Mouse (Mus musculus): ENCODE results near the gene Olfr223. TPM values are rescaled to one million over a fixed set of nuclear protein-coding genes. Genes with fewer than 3 reads are reported as not detected.

Gene Olfr223
- not detected in 2 replicates for polyA plus RNA-seq (2014; fragmentation: Nextera tagmentation; extraction: Ambion mirVana)

GRCm38 (mm10) chr11:59593189-59593588 lies at the start of gene Olfr223:
Gene Olfr223, minus strand, starts transcription at chr11:59593289.
- H3K9me3 ChIP-seq (ENCODE audit: control insufficient read depth, low read length), result no peaks in the 10 kb centered on the region
- no peak within 1 kb of the TSS for H3K4me3 ChIP-seq (ENCODE audit: low read depth, low read length)
- no peaks in the 10 kb centered on the region for H3K36me3 ChIP-seq (ENCODE audit: control insufficient read depth, insufficient read depth, low read length)
- no peaks in the 10 kb centered on the region for H3K27me3 ChIP-seq (ENCODE audit: control insufficient read depth, insufficient read depth, low read length)
- H3K4me2 ChIP-seq (ENCODE audit: low read depth, low read length), result no peak within 1 kb of the TSS
- WGBS, result 86% methylated on average over 6 of the region's 6 CpGs
- H3K9ac ChIP-seq (replicated peaks; ENCODE audit: low read depth, low read length), result no peak within 1 kb of the TSS
- no peak for ATAC-seq (ENCODE audit: low read depth)
- H3K4me1 ChIP-seq (ENCODE audit: control insufficient read depth, insufficient read depth, low read length), result no peaks in the 10 kb centered on the region
- H3K27ac ChIP-seq (ENCODE audit: low read depth, low read length), result no peak within 1 kb of the TSS

GRCm38 (mm10) chr11:59642420-59642819 lies 49.3 kb upstream of the Olfr223 start:
- whole genome bisulfite sequencing, result 92% methylated on average over 8 of the region's 8 CpGs
- no peaks in the 10 kb centered on the region for H3K27me3 ChIP-seq (ENCODE audit: control insufficient read depth, insufficient read depth, low read length)
- H3K4me1 ChIP-seq (ENCODE audit: control insufficient read depth, insufficient read depth, low read length), result no peaks in the 10 kb centered on the region
- H3K27ac ChIP-seq (ENCODE audit: low read depth, low read length), result no peak overlapping the region
- H3K4me3 ChIP-seq (ENCODE audit: low read depth, low read length), result no peak overlapping the region
- no peaks in the 10 kb centered on the region for H3K36me3 ChIP-seq (ENCODE audit: control insufficient read depth, insufficient read depth, low read length)
- no peaks in the 10 kb centered on the region for H3K9me3 ChIP-seq (ENCODE audit: control insufficient read depth, low read length)
- no peak overlapping the region for H3K9ac ChIP-seq (replicated peaks; ENCODE audit: low read depth, low read length)
- H3K4me2 ChIP-seq (ENCODE audit: low read depth, low read length), result no peak overlapping the region
- no peak for ATAC-seq (ENCODE audit: low read depth)

GRCm38 (mm10) chr11:59641227-59641626 lies 48.1 kb upstream of the Olfr223 start:
- no peaks in the 10 kb centered on the region for H3K36me3 ChIP-seq (ENCODE audit: control insufficient read depth, insufficient read depth, low read length)

GRCm38 (mm10) chr11:59639957-59640643 lies 47.0 kb upstream of the Olfr223 start:
- Histone ChIP-seq H3K9ac (replicated peaks; ENCODE audit: low read depth, low read length) (no peak overlapping the region), H3K27me3 (ENCODE audit: control insufficient read depth, insufficient read depth, low read length) (no peaks in the 10 kb centered on the region), H3K27ac (ENCODE audit: low read depth, low read length) (no peak overlapping the region), H3K36me3 (ENCODE audit: control insufficient read depth, insufficient read depth, low read length) (no peaks in the 10 kb centered on the region), H3K9me3 (ENCODE audit: control insufficient read depth, low read length) (no peaks in the 10 kb centered on the region), H3K4me1 (ENCODE audit: control insufficient read depth, insufficient read depth, low read length) (no peaks in the 10 kb centered on the region), H3K4me3 (ENCODE audit: low read depth, low read length) (no peak overlapping the region), H3K4me2 (ENCODE audit: low read depth, low read length) (no peak overlapping the region)
- 78% methylated on average over 4 of the region's 4 CpGs for WGBS
- ATAC-seq (ENCODE audit: low read depth), result no peak

More at GRCm38 (mm10) chr11:59641227-59641626, 48.1 kb upstream of the Olfr223 start:
- no peaks in the 10 kb centered on the region for H3K4me1 ChIP-seq (ENCODE audit: control insufficient read depth, insufficient read depth, low read length)
- no peaks in the 10 kb centered on the region for H3K27me3 ChIP-seq (ENCODE audit: control insufficient read depth, insufficient read depth, low read length)
- H3K9ac ChIP-seq (replicated peaks; ENCODE audit: low read depth, low read length), result no peak overlapping the region
- H3K27ac ChIP-seq (ENCODE audit: low read depth, low read length), result no peak overlapping the region
- H3K4me2 ChIP-seq (ENCODE audit: low read depth, low read length), result no peak overlapping the region
- no peaks in the 10 kb centered on the region for H3K9me3 ChIP-seq (ENCODE audit: control insufficient read depth, low read length)
- H3K4me3 ChIP-seq (ENCODE audit: low read depth, low read length), result no peak overlapping the region
- ATAC-seq (ENCODE audit: low read depth), result no peak
- 76% methylated on average over 5 of the region's 5 CpGs for WGBS

- Histone ChIP-seq H3K4me3 (ENCODE audit: low read depth, low read length) (no peak overlapping the region), H3K9ac (replicated peaks; ENCODE audit: low read depth, low read length) (no peak overlapping the region), H3K27me3 (ENCODE audit: control insufficient read depth, insufficient read depth, low read length) (no peaks in the 10 kb centered on the region), H3K9me3 (ENCODE audit: control insufficient read depth, low read length) (no peaks in the 10 kb centered on the region), H3K36me3 (ENCODE audit: control insufficient read depth, insufficient read depth, low read length) (no peaks in the 10 kb centered on the region), H3K27ac (ENCODE audit: low read depth, low read length) (no peak overlapping the region), H3K4me1 (ENCODE audit: control insufficient read depth, insufficient read depth, low read length) (no peaks in the 10 kb centered on the region), H3K4me2 (ENCODE audit: low read depth, low read length) (no peak overlapping the region)
- WGBS, result 82% methylated on average over 7 of the region's 7 CpGs
- ATAC-seq (ENCODE audit: low read depth), result no peak
Observed at GRCm38 (mm10) chr11:59636695-59637414, 43.8 kb upstream of the Olfr223 start.

- Histone ChIP-seq H3K36me3 (ENCODE audit: control insufficient read depth, insufficient read depth, low read length) (no peaks in the 10 kb centered on the region), H3K4me2 (ENCODE audit: low read depth, low read length) (no peak overlapping the region), H3K27me3 (ENCODE audit: control insufficient read depth, insufficient read depth, low read length) (no peaks in the 10 kb centered on the region), H3K4me1 (ENCODE audit: control insufficient read depth, insufficient read depth, low read length) (no peaks in the 10 kb centered on the region), H3K9ac (replicated peaks; ENCODE audit: low read depth, low read length) (no peak overlapping the region), H3K9me3 (ENCODE audit: control insufficient read depth, low read length) (no peaks in the 10 kb centered on the region), H3K27ac (ENCODE audit: low read depth, low read length) (no peak overlapping the region), H3K4me3 (ENCODE audit: low read depth, low read length) (no peak overlapping the region)
- WGBS, result 79% methylated on average over 12 of the region's 12 CpGs
- ATAC-seq (ENCODE audit: low read depth), result no peak
Observed at GRCm38 (mm10) chr11:59635821-59636694, 43.0 kb upstream of the Olfr223 start.

GRCm38 (mm10) chr11:59635251-59635795 lies 42.2 kb upstream of the Olfr223 start:
- no peak overlapping the region for H3K4me3 ChIP-seq (ENCODE audit: low read depth, low read length)
- WGBS, result 87% methylated on average over 9 of the region's 9 CpGs
- no peak overlapping the region for H3K9ac ChIP-seq (replicated peaks; ENCODE audit: low read depth, low read length)
- H3K27ac ChIP-seq (ENCODE audit: low read depth, low read length), result no peak overlapping the region
- H3K4me2 ChIP-seq (ENCODE audit: low read depth, low read length), result no peak overlapping the region
- no peaks in the 10 kb centered on the region for H3K4me1 ChIP-seq (ENCODE audit: control insufficient read depth, insufficient read depth, low read length)
- no peak for ATAC-seq (ENCODE audit: low read depth)
- no peaks in the 10 kb centered on the region for H3K9me3 ChIP-seq (ENCODE audit: control insufficient read depth, low read length)
- H3K36me3 ChIP-seq (ENCODE audit: control insufficient read depth, insufficient read depth, low read length), result no peaks in the 10 kb centered on the region
- no peaks in the 10 kb centered on the region for H3K27me3 ChIP-seq (ENCODE audit: control insufficient read depth, insufficient read depth, low read length)

- ATAC-seq (ENCODE audit: low read depth), result no peak
- Histone ChIP-seq H3K27ac (ENCODE audit: low read depth, low read length) (no peak overlapping the region), H3K9ac (replicated peaks; ENCODE audit: low read depth, low read length) (no peak overlapping the region), H3K4me2 (ENCODE audit: low read depth, low read length) (no peak overlapping the region), H3K36me3 (ENCODE audit: control insufficient read depth, insufficient read depth, low read length) (no peaks in the 10 kb centered on the region), H3K4me3 (ENCODE audit: low read depth, low read length) (no peak overlapping the region), H3K9me3 (ENCODE audit: control insufficient read depth, low read length) (no peaks in the 10 kb centered on the region), H3K27me3 (ENCODE audit: control insufficient read depth, insufficient read depth, low read length) (no peaks in the 10 kb centered on the region), H3K4me1 (ENCODE audit: control insufficient read depth, insufficient read depth, low read length) (no peaks in the 10 kb centered on the region)
- 85% methylated on average over 7 of the region's 7 CpGs for WGBS
Observed at GRCm38 (mm10) chr11:59634001-59634660, 41.0 kb upstream of the Olfr223 start.

Data from neural tube, embryonic 14.5 days (tissue).